Mouse (Mus musculus): Measurements from ENCODE around the gene Osr1. TPM values are rescaled to one million over a fixed set of nuclear protein-coding genes. Genes with fewer than 3 reads are reported as not detected.

Gene Osr1
- total and polyA plus RNA-seq, 3 experiments = not detected

- Histone ChIP-seq H3K27ac (ENCODE audit: control insufficient read depth, low read depth, low read length) (no peak overlapping the region), H3K27me3 (ENCODE audit: control insufficient read depth in 1 of 2, insufficient read depth in 2 of 2, low read length in 2 of 2) (no peaks in the 10 kb centered on the region), H3K9ac (ENCODE audit: control insufficient read depth, low read depth, low read length, poor library complexity, severe bottlenecking) (no peak overlapping the region), H3K36me3 (ENCODE audit: control insufficient read depth in 1 of 2, insufficient read depth in 2 of 2, low read length in 2 of 2) (no peaks in the 10 kb centered on the region), H3K4me3 (ENCODE audit: control insufficient read depth in 1 of 2, insufficient read depth in 1 of 2, low read depth in 2 of 2, low read length in 2 of 2) (no peak overlapping the region), H3K4me1 (ENCODE audit: control insufficient read depth in 1 of 2, insufficient read depth in 2 of 2, low read length in 2 of 2) (no peaks in the 10 kb centered on the region), H3K9me3 (replicated peaks; ENCODE audit: insufficient read depth, low read length) (no peaks in the 10 kb centered on the region), H3K79me2 (ENCODE audit: control insufficient read depth, insufficient read depth, low read length, poor library complexity) (no peaks in the 10 kb centered on the region)
- no peak for TF ChIP-seq EP300 (IDR thresholded peaks at IDR 0.05; ENCODE audit: low read depth in 1 of 2, low read length in 2 of 2)
- no peak for DNase-seq (ENCODE audit: low read depth, low spot score)
Measured at GRCm38 (mm10) chr12:9571276-9571940, 1.5 kb downstream of the Osr1 start.

GRCm38 (mm10) chr12:9572022-9572421 lies 2.1 kb downstream of the Osr1 start:
- no peaks in the 10 kb centered on the region for H3K27me3 ChIP-seq (ENCODE audit: control insufficient read depth in 1 of 2, insufficient read depth in 2 of 2, low read length in 2 of 2)
- TF ChIP-seq UBTF (IDR thresholded peaks at IDR 0.05; ENCODE audit: borderline replicate concordance, insufficient read depth, low read depth, low read length) (no peak), SIN3A (IDR thresholded peaks at IDR 0.05; ENCODE audit: low read length) (no peak), MAFK (IDR thresholded peaks at IDR 0.05; ENCODE audit: borderline replicate concordance, low read depth, low read length) (no peak), NRF1 (IDR thresholded peaks at IDR 0.05; ENCODE audit: insufficient read depth, low read depth, low read length, poor library complexity, severe bottlenecking) (no peak), RCOR1 (IDR thresholded peaks at IDR 0.05; ENCODE audit: low read depth, low read length) (no peak), POLR2AphosphoS2 (IDR thresholded peaks at IDR 0.05; ENCODE audit: low read length) (no peak)
- H3K4me3 ChIP-seq (ENCODE audit: control insufficient read depth in 1 of 2, insufficient read depth in 1 of 2, low read depth in 2 of 2, low read length in 2 of 2) = no peak overlapping the region

GRCm38 (mm10) chr12:9573682-9574081 lies 3.8 kb downstream of the Osr1 start:
- Histone ChIP-seq H3K27me3 (ENCODE audit: control insufficient read depth in 1 of 2, insufficient read depth in 2 of 2, low read length in 2 of 2) (no peaks in the 10 kb centered on the region), H3K4me1 (ENCODE audit: control insufficient read depth in 1 of 2, insufficient read depth in 2 of 2, low read length in 2 of 2) (no peaks in the 10 kb centered on the region), H3K9ac (ENCODE audit: control insufficient read depth, low read depth, low read length, poor library complexity, severe bottlenecking) (no peak overlapping the region), H3K4me3 (ENCODE audit: control insufficient read depth in 1 of 2, insufficient read depth in 1 of 2, low read depth in 2 of 2, low read length in 2 of 2) (no peak overlapping the region), H3K27ac (ENCODE audit: control insufficient read depth, low read depth, low read length) (no peak overlapping the region), H3K36me3 (ENCODE audit: control insufficient read depth in 1 of 2, insufficient read depth in 2 of 2, low read length in 2 of 2) (no peaks in the 10 kb centered on the region), H3K79me2 (ENCODE audit: control insufficient read depth, insufficient read depth, low read length, poor library complexity) (no peaks in the 10 kb centered on the region), H3K9me3 (replicated peaks; ENCODE audit: insufficient read depth, low read length) (no peaks in the 10 kb centered on the region)
- no peak for DNase-seq (ENCODE audit: low read depth, low spot score)
- TF ChIP-seq MEF2A (IDR thresholded peaks at IDR 0.05; ENCODE audit: extremely low read depth, insufficient replicate concordance, low read depth, low read length, poor library complexity, severe bottlenecking) = no peak
- TF ChIP-seq MXI1 (IDR thresholded peaks at IDR 0.05; ENCODE audit: low read depth, low read length) = no peak
- no peak for TF ChIP-seq EP300 (IDR thresholded peaks at IDR 0.05; ENCODE audit: low read depth in 1 of 2, low read length in 2 of 2)
- no peak for TF ChIP-seq NELFE (IDR thresholded peaks at IDR 0.05; ENCODE audit: low read depth, low read length)
- no peak for TF ChIP-seq MAX (IDR thresholded peaks at IDR 0.05; ENCODE audit: low read length)
- no peak for TF ChIP-seq POLR2AphosphoS5 (IDR thresholded peaks at IDR 0.05; ENCODE audit: borderline replicate concordance, low read depth, low read length)
- no peak for TF ChIP-seq CTCF (IDR thresholded peaks at IDR 0.05 in 2 of 3, conservative IDR thresholded peaks at IDR 0.05 in 1 of 3; ENCODE audit: control insufficient read depth in 1 of 3, insufficient read depth in 1 of 3, low read depth in 2 of 3, low read length in 3 of 3, poor library complexity in 1 of 3, severe bottlenecking in 1 of 3)
- TF ChIP-seq RAD21 (IDR thresholded peaks at IDR 0.05; ENCODE audit: low read depth, low read length) = no peak
- TF ChIP-seq BHLHE40 (IDR thresholded peaks at IDR 0.05; ENCODE audit: borderline replicate concordance, low read depth, low read length) = no peak
- no peak for TF ChIP-seq MYC (IDR thresholded peaks at IDR 0.05; ENCODE audit: low read depth, low read length)
- TF ChIP-seq ZC3H11A (IDR thresholded peaks at IDR 0.05; ENCODE audit: low read depth, low read length) = no peak
- no peak for TF ChIP-seq MAZ (IDR thresholded peaks at IDR 0.05; ENCODE audit: low read depth, low read length)
- no peak for TF ChIP-seq GABPA (IDR thresholded peaks at IDR 0.05; ENCODE audit: low read depth, low read length)

More at GRCm38 (mm10) chr12:9572022-9572421, 2.1 kb downstream of the Osr1 start:
- H3K79me2 ChIP-seq (ENCODE audit: control insufficient read depth, insufficient read depth, low read length, poor library complexity) = no peaks in the 10 kb centered on the region
- no peaks in the 10 kb centered on the region for H3K36me3 ChIP-seq (ENCODE audit: control insufficient read depth in 1 of 2, insufficient read depth in 2 of 2, low read length in 2 of 2)
- no peak overlapping the region for H3K27ac ChIP-seq (ENCODE audit: control insufficient read depth, low read depth, low read length)
- no peaks in the 10 kb centered on the region for H3K4me1 ChIP-seq (ENCODE audit: control insufficient read depth in 1 of 2, insufficient read depth in 2 of 2, low read length in 2 of 2)
- H3K9me3 ChIP-seq (replicated peaks; ENCODE audit: insufficient read depth, low read length) = no peaks in the 10 kb centered on the region
- no peak overlapping the region for H3K9ac ChIP-seq (ENCODE audit: control insufficient read depth, low read depth, low read length, poor library complexity, severe bottlenecking)
- DNase-seq (ENCODE audit: low read depth, low spot score) = no peak
